In genomic region chr3:103393283-103394060, GRCm38 (mm10) we compare ENCODE assay signal across 8 mouse cellular contexts.
DNase-seq lines count a peak whose midpoint lies in the region; ATAC-seq and TF ChIP-seq lines count a peak whose summit lies in the region.

No protein-coding gene starts in this region.

- no peaks in the 10 kb centered on the region for H3K4me1 ChIP-seq in forebrain, postnatal 0 days (ENCODE audit: insufficient read depth)

- H3K4me2 ChIP-seq in forebrain, postnatal 0 days (ENCODE audit: low read depth) = no peak overlapping the region

- 0 out of 2 replicates have a peak, but pooled peaks have one; percentile 1 for TF ChIP-seq CTCF in gastrocnemius, adult 2 months (IDR thresholded peaks at IDR 0.05)
- no peak for TF ChIP-seq CTCF in forebrain, postnatal 0 days (IDR thresholded peaks at IDR 0.05; ENCODE audit: low read depth)

- no peak overlapping the region for H3K9ac ChIP-seq in forebrain, postnatal 0 days

- intact Hi-C loops in gastrocnemius, adult 2 months (cut with DNase I) = loop anchor here (5.0 kb wide), 1 partner anchor 39 kb away; no protein-coding TSS in a partner anchor
- intact Hi-C loops in gastrocnemius, postnatal 36 days (cut with DNase I) = loop anchor here (2.0 kb wide), 1 partner anchor 345 kb away; the partner anchor contains the start of genes Gm10964 and Olfml3

- no peak overlapping the region for H3K4me3 ChIP-seq in gastrocnemius, adult 2 months
- H3K4me3 ChIP-seq in forebrain, postnatal 0 days (ENCODE audit: low read depth, low read length) = no peak overlapping the region

- DNase-seq in gastrocnemius, adult 2 months = no peak
- no peak for DNase-seq in gastrocnemius, postnatal 36 days
- peak; percentile 27 for DNase-seq in R1 (ENCODE audit: low read depth, low spot score)
- no peak for DNase-seq in forebrain, postnatal 0 days
- no peak for DNase-seq in adrenal gland, adult (ENCODE audit: inconsistent age in 2 of 2, low spot score in 1 of 2)
- no peak for DNase-seq in spleen, postnatal 36 days (ENCODE audit: low spot score in 2 of 2)

- no peak overlapping the region for H3K27ac ChIP-seq in gastrocnemius, adult 2 months
- no peak overlapping the region for H3K27ac ChIP-seq in forebrain, postnatal 0 days (ENCODE audit: low read depth, low read length)

- peak; percentile 2; the same call in 1 of the 2 replicates for ATAC-seq in forebrain, postnatal 0 days
- peak; percentile 41; the same call in 1 of the 2 replicates for ATAC-seq in megakaryocyte-erythroid progenitor cell, adult 5-6 weeks (replicated peaks; ENCODE audit: low FRiP score, low TSS enrichment, poor library complexity, severe bottlenecking)
- ATAC-seq in monocyte, adult 5-6 weeks (replicated peaks; ENCODE audit: insufficient number of reproducible peaks, low FRiP score, low TSS enrichment, poor library complexity, severe bottlenecking) = no peak

- H3K36me3 ChIP-seq in forebrain, postnatal 0 days (ENCODE audit: insufficient read depth) = no peaks in the 10 kb centered on the region

- H3K9me3 ChIP-seq in forebrain, postnatal 0 days (ENCODE audit: low read length) = no peaks in the 10 kb centered on the region

- H3K27me3 ChIP-seq in forebrain, postnatal 0 days (ENCODE audit: insufficient read depth, low read length) = no peaks in the 10 kb centered on the region

- WGBS in forebrain, postnatal 0 days = 84% methylated on average over 14 of the region's 14 CpGs
